Comparison of ENCODE assay signal across 7 mouse cellular contexts in the genomic region with DNA sequence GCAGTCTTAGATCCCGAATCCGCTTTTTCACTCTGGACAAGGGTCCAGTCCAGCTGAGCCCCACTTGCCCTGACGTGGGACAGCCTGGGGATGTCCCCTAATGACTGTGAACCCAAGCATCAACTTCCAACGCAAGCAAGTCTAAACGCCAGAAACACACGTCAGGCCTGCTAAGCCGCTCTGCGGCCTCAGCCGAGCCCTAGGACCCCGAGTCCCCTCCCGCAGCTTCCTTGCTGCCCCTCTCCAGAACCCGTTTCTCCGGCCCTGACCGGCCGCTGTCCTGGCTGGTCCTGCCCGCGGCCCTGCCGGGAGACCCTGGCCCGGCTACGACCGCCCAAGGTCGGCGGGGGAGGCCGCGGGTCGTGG. TPM values are rescaled to one million over a fixed set of nuclear protein-coding genes. Genes with fewer than 3 reads are reported as not detected.
DNase-seq lines count a peak whose midpoint lies in the region; ATAC-seq and TF ChIP-seq lines count a peak whose summit lies in the region.

No protein-coding gene starts in this region.

- H3K27me3 ChIP-seq in thymus, adult 2 months (ENCODE audit: control insufficient read depth, insufficient read depth, low read length): no peaks in the 10 kb centered on the region
- H3K27me3 ChIP-seq in embryonic facial prominence, embryonic 10.5 days (replicated peaks; ENCODE audit: low read depth, poor library complexity, severe bottlenecking): no peaks in the 10 kb centered on the region
- no peaks in the 10 kb centered on the region for H3K27me3 ChIP-seq in hindbrain, embryonic 16.5 days (replicated peaks; ENCODE audit: control insufficient read depth, insufficient read depth, low read length)
- H3K27me3 ChIP-seq in stomach, embryonic 15.5 days (replicated peaks): no peaks in the 10 kb centered on the region

- peak; percentile 72 for ATAC-seq in hindbrain, embryonic 16.5 days
- ATAC-seq in stomach, embryonic 15.5 days (ENCODE audit: insufficient read depth, low FRiP score, low read depth): peak; percentile 65

- peak overlapping the region; percentile 82 for H3K4me2 ChIP-seq in hindbrain, embryonic 16.5 days (ENCODE audit: low read length)
- H3K4me2 ChIP-seq in stomach, embryonic 15.5 days: peak overlapping the region; percentile 84

- 2% methylated on average over 26 of the region's 26 CpGs for WGBS in thymus, adult 2 months
- 3% methylated on average over 26 of the region's 26 CpGs for WGBS in embryonic facial prominence, embryonic 10.5 days
- WGBS in hindbrain, embryonic 16.5 days: 2% methylated on average over 26 of the region's 26 CpGs
- WGBS in stomach, embryonic 15.5 days: 2% methylated on average over 26 of the region's 26 CpGs

- DNase-seq in thymus, adult 2 months: no peak
- no peak for DNase-seq in thymus, postnatal 0 days (ENCODE audit: low spot score)
- DNase-seq in embryonic facial prominence, embryonic 10.5 days (ENCODE audit: low spot score): no peak
- peak; percentile 40 for DNase-seq in lung, postnatal 14 days
- DNase-seq in adrenal gland, postnatal 10 days: no peak

- H3K9me3 ChIP-seq in embryonic facial prominence, embryonic 10.5 days: no peaks in the 10 kb centered on the region
- H3K9me3 ChIP-seq in hindbrain, embryonic 16.5 days (ENCODE audit: control insufficient read depth, low read length): no peaks in the 10 kb centered on the region
- H3K9me3 ChIP-seq in stomach, embryonic 15.5 days: no peaks in the 10 kb centered on the region

- peak overlapping the region; percentile 99 for H3K9ac ChIP-seq in hindbrain, embryonic 16.5 days (ENCODE audit: low read depth, low read length)
- peak overlapping the region; percentile 96 for H3K9ac ChIP-seq in stomach, embryonic 15.5 days

- TF ChIP-seq CTCF in thymus, adult 2 months (IDR thresholded peaks at IDR 0.05; ENCODE audit: borderline replicate concordance, control insufficient read depth, extremely low read depth, insufficient read depth, low read length, poor library complexity): no peak; the same call in 1 of the 2 replicates

- H3K36me3 ChIP-seq in thymus, adult 2 months (ENCODE audit: control insufficient read depth, insufficient read depth, low read length): no peaks in the 10 kb centered on the region
- no peaks in the 10 kb centered on the region for H3K36me3 ChIP-seq in embryonic facial prominence, embryonic 10.5 days (replicated peaks)
- no peaks in the 10 kb centered on the region for H3K36me3 ChIP-seq in hindbrain, embryonic 16.5 days (ENCODE audit: control insufficient read depth, insufficient read depth, low read length)
- H3K36me3 ChIP-seq in stomach, embryonic 15.5 days: no peaks in the 10 kb centered on the region

- peaks cover 11% of the 10 kb centered on the region for H3K4me1 ChIP-seq in thymus, adult 2 months (replicated peaks; ENCODE audit: control insufficient read depth, insufficient read depth, low read length)
- H3K4me1 ChIP-seq in embryonic facial prominence, embryonic 10.5 days: peaks cover 13% of the 10 kb centered on the region
- peaks cover 13% of the 10 kb centered on the region for H3K4me1 ChIP-seq in hindbrain, embryonic 16.5 days (ENCODE audit: control insufficient read depth, insufficient read depth, low read depth, low read length)
- H3K4me1 ChIP-seq in stomach, embryonic 15.5 days: peaks cover 7% of the 10 kb centered on the region; the same call in 1 of the 2 replicates

- peak overlapping the region; percentile 89 for H3K4me3 ChIP-seq in thymus, adult 2 months (ENCODE audit: control insufficient read depth, insufficient read depth, low read length)
- peak overlapping the region; percentile 87 for H3K4me3 ChIP-seq in embryonic facial prominence, embryonic 10.5 days
- H3K4me3 ChIP-seq in hindbrain, embryonic 16.5 days (ENCODE audit: low read length): peak overlapping the region; percentile 98
- H3K4me3 ChIP-seq in stomach, embryonic 15.5 days (replicated peaks): peak overlapping the region; percentile 75

- no peak overlapping the region for H3K27ac ChIP-seq in thymus, adult 2 months (ENCODE audit: control insufficient read depth, insufficient read depth, low read length)
- H3K27ac ChIP-seq in embryonic facial prominence, embryonic 10.5 days (replicated peaks): peak overlapping the region; percentile 90
- peak overlapping the region; percentile 91 for H3K27ac ChIP-seq in hindbrain, embryonic 16.5 days (ENCODE audit: low read depth, low read length)
- peak overlapping the region; percentile 81 for H3K27ac ChIP-seq in stomach, embryonic 15.5 days

- TF ChIP-seq POLR2A in thymus, adult 2 months (IDR thresholded peaks at IDR 0.05; ENCODE audit: control insufficient read depth, extremely low read depth, insufficient read depth, low read length, poor library complexity): no peak

RNA-seq across cellular contexts. Expression of gene Urgcp, which starts 21.6 kb away (rescaled TPM):
- polyA plus RNA-seq in thymus, adult 2 months (2012; rRNA removed): 22.2 and 22.4 TPM in 2 replicates
- 18.1 and 20.6 TPM in 2 replicates for polyA plus RNA-seq in thymus, postnatal 0 days (2015; fragmentation: Nextera tagmentation; extraction: Ambion mirVana)
- polyA plus RNA-seq in embryonic facial prominence, embryonic 10.5 days (2016; fragmentation: Nextera tagmentation; extraction: Ambion mirVana): 18.0 and 19.1 TPM in 2 replicates
- polyA plus RNA-seq in hindbrain, embryonic 16.5 days (2015; fragmentation: Nextera tagmentation; extraction: Ambion mirVana): 35.6 and 36.7 TPM in 2 replicates
- 22.8 and 23.3 TPM in 2 replicates for polyA plus RNA-seq in stomach, embryonic 15.5 days (2015; fragmentation: Nextera tagmentation; extraction: Ambion mirVana)
- total RNA-seq in adrenal gland, postnatal 10 days (2021): 10 to 100 TPM; 65.1 to 66.5 TPM

RNA-seq across cellular contexts. Expression of gene Mrps24, which starts 25.1 kb away (rescaled TPM):
- 217 and 219 TPM in 2 replicates for polyA plus RNA-seq in thymus, adult 2 months (2012; rRNA removed)
- 249 and 266 TPM in 2 replicates for polyA plus RNA-seq in thymus, postnatal 0 days (2015; fragmentation: Nextera tagmentation; extraction: Ambion mirVana)
- 154 and 156 TPM in 2 replicates for polyA plus RNA-seq in embryonic facial prominence, embryonic 10.5 days (2016; fragmentation: Nextera tagmentation; extraction: Ambion mirVana)
- 182 and 207 TPM in 2 replicates for polyA plus RNA-seq in hindbrain, embryonic 16.5 days (2015; fragmentation: Nextera tagmentation; extraction: Ambion mirVana)
- polyA plus RNA-seq in stomach, embryonic 15.5 days (2015; fragmentation: Nextera tagmentation; extraction: Ambion mirVana): 210 and 217 TPM in 2 replicates
- total RNA-seq in adrenal gland, postnatal 10 days (2021): 100 to 1,000 TPM; 155 to 166 TPM

RNA-seq across cellular contexts. Expression of gene Dbnl, which starts 47.7 kb away (rescaled TPM):
- 121 and 136 TPM in 2 replicates for polyA plus RNA-seq in thymus, adult 2 months (2012; rRNA removed)
- 134 and 147 TPM in 2 replicates for polyA plus RNA-seq in thymus, postnatal 0 days (2015; fragmentation: Nextera tagmentation; extraction: Ambion mirVana)
- polyA plus RNA-seq in embryonic facial prominence, embryonic 10.5 days (2016; fragmentation: Nextera tagmentation; extraction: Ambion mirVana): 137 and 138 TPM in 2 replicates
- 148 and 150 TPM in 2 replicates for polyA plus RNA-seq in hindbrain, embryonic 16.5 days (2015; fragmentation: Nextera tagmentation; extraction: Ambion mirVana)
- 111 and 115 TPM in 2 replicates for polyA plus RNA-seq in stomach, embryonic 15.5 days (2015; fragmentation: Nextera tagmentation; extraction: Ambion mirVana)
- total RNA-seq in adrenal gland, postnatal 10 days (2021): 10 to 100 TPM; 51.5 to 57.5 TPM
